Mouse (Mus musculus) hindbrain, embryonic 12.5 days (tissue): ENCODE results near the gene Loxl3. TPM values are rescaled to one million over a fixed set of nuclear protein-coding genes. Genes with fewer than 3 reads are reported as not detected.

Experiments used
- ATAC-seq: fragments of 200-750 bp; cut with Nextera tagmentation; 2 replicates; pipeline ENCODE4 v1.8.0; 2017; ENCODE audit warnings: moderate TSS enrichment; ENCODE audit not compliant: low FRiP score
- H3K27ac ChIP-seq: fragments of 300-500 bp; sonication (generic); 2 replicates; pipeline ENCODE4 v1.5.1; 2016; ENCODE audit warnings: mild to moderate bottlenecking
- H3K27me3 ChIP-seq: fragments of 300-500 bp; sonication (generic); 2 replicates; pipeline ENCODE4 v1.6.1; 2016; ENCODE audit warnings: mild to moderate bottlenecking
- H3K36me3 ChIP-seq: fragments of 300-500 bp; sonication (generic); 2 replicates; pipeline ENCODE4 v1.6.1; 2016; ENCODE audit warnings: mild to moderate bottlenecking
- H3K4me1 ChIP-seq: fragments of 300-500 bp; sonication (generic); 2 replicates; pipeline ENCODE4 v1.6.1; 2016
- H3K4me2 ChIP-seq: fragments of 300-500 bp; sonication (generic); replicated peaks from 2 replicates; pipeline ENCODE4 v1.6.1; 2016; ENCODE audit warnings: mild to moderate bottlenecking
- H3K4me3 ChIP-seq: fragments of 300-500 bp; sonication (generic); 2 replicates; pipeline ENCODE4 v1.5.1; 2016; ENCODE audit warnings: mild to moderate bottlenecking
- H3K9ac ChIP-seq: fragments of 300-500 bp; sonication (generic); 2 replicates; pipeline ENCODE4 v1.6.1; 2016; ENCODE audit warnings: mild to moderate bottlenecking, moderate library complexity
- H3K9me3 ChIP-seq: fragments of 300-500 bp; sonication (generic); replicated peaks from 2 replicates; pipeline ENCODE4 v1.6.1; 2016; ENCODE audit warnings: mild to moderate bottlenecking
- WGBS: fragments of 180-500 bp; shearing (Covaris S2); methylation state at CpG from one replicate; pipeline ENCODE4 v1.1.7; 2016; 5-methylcytosine and 5-hydroxymethylcytosine counted together
- microRNA counts: library from miRNA; unstranded; fragments of <30 nt; microRNA quantifications from one replicate; lab custom pipeline; 2017
- microRNA-seq: library from miRNA; unstranded; fragments of <30 nt; microRNA quantifications from one replicate; pipeline ENCODE4, GENCODE M21; 2017
- polyA plus RNA-seq: library from polyadenylated mRNA; unstranded; fragments of >200 nt; fragmentation: Nextera tagmentation; extraction: Ambion mirVana; gene quantifications from 2 replicates; pipeline ENCODE4 v1.2.1, GENCODE M21; 2016

Loxl3 gene
- polyA plus RNA-seq, 1 experiment from 2014 or later, result 16.8 TPM

DNA sequence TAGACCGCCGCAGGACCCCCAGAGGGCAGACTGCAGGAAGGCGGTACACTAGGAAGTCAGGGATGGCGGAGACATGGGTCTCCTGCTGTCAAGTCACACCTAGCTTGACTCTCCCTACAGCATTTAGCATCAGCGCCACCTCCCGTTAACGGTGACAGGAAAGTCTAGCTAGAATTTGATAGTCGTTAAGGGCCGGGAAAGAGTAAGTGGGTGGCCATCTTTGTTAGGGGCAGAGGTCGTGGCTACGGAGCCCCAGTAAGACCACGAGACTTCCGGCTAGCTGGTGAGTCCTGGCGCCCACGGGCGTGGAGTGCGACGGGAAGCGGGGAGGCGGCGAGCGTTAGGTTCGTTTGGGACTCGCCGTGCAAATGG is 67.3 kb downstream of the Loxl3 start, which contains the start of the genes Ccdc142 and Gm42688:
Ccdc142 (plus strand) TSS at position 286 of the 372 bp plus-strand sequence.
Gm42688 (plus strand) TSS at position 302 of the 372 bp plus-strand sequence.
- Histone ChIP-seq H3K4me1 (peaks cover 20% of the 10 kb centered on the region), H3K4me3 (peak within 1 kb of the TSS; percentile 76), H3K4me2 (peak within 1 kb of the TSS; percentile 100), H3K9ac (peak within 1 kb of the TSS; percentile 84), H3K36me3 (no peaks in the 10 kb centered on the region), H3K27me3 (peaks cover 19% of the 10 kb centered on the region), H3K9me3 (no peaks in the 10 kb centered on the region), H3K27ac (peak within 1 kb of the TSS; percentile 79)
- ATAC-seq, result peak; percentile 91
- WGBS, result 1% methylated on average over 25 of the region's 25 CpGs

DNA sequence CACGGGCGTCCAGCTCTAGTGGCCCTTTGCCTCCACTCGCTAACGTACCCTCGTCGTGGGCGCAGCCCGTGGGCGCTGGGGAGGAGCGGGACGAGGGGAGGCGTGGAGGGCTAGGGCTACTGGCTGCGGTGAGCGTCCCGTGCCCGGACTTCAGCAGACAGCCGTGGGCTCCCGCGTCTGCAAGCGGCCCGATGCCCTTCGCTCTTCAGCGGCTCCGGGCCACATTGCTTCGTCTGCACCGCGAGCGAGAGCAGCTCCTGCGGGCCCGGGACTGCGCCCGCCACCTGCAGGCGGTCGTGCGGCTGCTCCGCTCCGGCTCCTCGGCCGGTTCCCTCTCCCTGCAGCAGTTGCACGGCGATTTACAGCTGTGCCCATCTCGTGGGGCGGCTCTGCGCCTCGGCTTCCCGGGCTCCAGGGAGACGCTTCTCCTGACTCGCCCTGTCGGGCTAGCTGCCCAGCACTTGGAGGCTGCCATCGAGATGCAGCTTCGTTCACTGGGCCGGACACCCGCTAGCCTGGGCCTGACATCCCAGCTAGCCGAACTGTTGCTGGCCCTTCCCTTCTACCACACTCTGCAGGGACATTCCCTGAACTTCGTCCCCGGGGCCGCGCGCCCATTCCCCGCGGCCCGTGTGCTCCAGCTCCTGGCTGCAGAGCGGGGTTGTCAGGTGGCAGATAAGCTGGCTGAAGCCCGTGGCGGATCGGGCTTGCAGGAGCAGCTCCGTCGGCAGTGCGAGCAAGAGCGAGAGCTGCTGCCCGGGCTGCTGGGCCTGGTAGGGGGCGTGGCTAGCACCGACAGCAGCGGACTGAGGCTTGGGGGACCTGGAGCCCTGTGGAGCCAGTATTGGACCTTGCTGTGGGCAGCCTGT is 67.9 kb downstream of the Loxl3 start:
- Histone ChIP-seq H3K27ac (peak overlapping the region; percentile 79), H3K27me3 (peaks cover 19% of the 10 kb centered on the region), H3K9me3 (no peaks in the 10 kb centered on the region), H3K9ac (peak overlapping the region; percentile 84), H3K36me3 (no peaks in the 10 kb centered on the region), H3K4me3 (peak overlapping the region; percentile 76), H3K4me1 (peaks cover 20% of the 10 kb centered on the region), H3K4me2 (peak overlapping the region; percentile 100)
- WGBS, result under 1% methylated on average over 67 of the region's 74 CpGs
- peak; percentile 76 for ATAC-seq

MicroRNA genes within 50 kb of the gene (microRNA counts, 519-probe panel; counts per million panel counts)
- 470 counts per million, percentile 58 among the panel's probes with 10 or more counts for microRNA mmu-miR-3470a+mmu-miR-3470b (lab: Ali Mortazavi, UCI)

Small RNA genes lying within 50 kb of the gene (microRNA-seq; reads per million reads assigned to microRNA genes)
- not detected for gene Mir3470a
- gene Mir7040, result not detected

Other genes starting within 250 kb of the Loxl3 start
- gene Sema4f, start 94.4 kb upstream of the Loxl3 start, polyA plus RNA-seq, result 10.8 and 10.9 TPM in 2 replicates
- 0.20 and 1.1 TPM in 2 replicates for gene M1ap, start 87.3 kb upstream of the Loxl3 start, polyA plus RNA-seq
- 8.5 and 10.3 TPM in 2 replicates for gene Dok1, start 702 bp upstream of the Loxl3 start, polyA plus RNA-seq
- gene Aup1, start 20.3 kb downstream of the Loxl3 start, polyA plus RNA-seq, result 149 and 158 TPM in 2 replicates
- 59.9 and 63.4 TPM in 2 replicates for gene Htra2, start 21.1 kb downstream of the Loxl3 start, polyA plus RNA-seq
- gene Dqx1, start 23.7 kb downstream of the Loxl3 start, polyA plus RNA-seq, result 0.76 and 1.2 TPM in 2 replicates
- 4.4 and 6.0 TPM in 2 replicates for gene Tlx2, start 36.1 kb downstream of the Loxl3 start, polyA plus RNA-seq
- 39.1 and 39.5 TPM in 2 replicates for gene Pcgf1, start 43.7 kb downstream of the Loxl3 start, polyA plus RNA-seq
- gene Lbx2, start 52.2 kb downstream of the Loxl3 start, polyA plus RNA-seq, result 0.69 TPM in 1 of 2 replicates, not detected in the other
- 3.3 and 3.9 TPM in 2 replicates for gene Ccdc142, start 67.4 kb downstream of the Loxl3 start, polyA plus RNA-seq
- 3.6 and 5.0 TPM in 2 replicates for gene Gm42688, start 67.4 kb downstream of the Loxl3 start, polyA plus RNA-seq
- gene Mrpl53, start 74.9 kb downstream of the Loxl3 start, polyA plus RNA-seq, result 110 and 124 TPM in 2 replicates
- 42.6 TPM in 2 replicates for gene Mogs, start 81.3 kb downstream of the Loxl3 start, polyA plus RNA-seq
- 206 and 212 TPM in 2 replicates for gene Wbp1, start 87.4 kb downstream of the Loxl3 start, polyA plus RNA-seq
- gene Ino80b, start 91.3 kb downstream of the Loxl3 start, polyA plus RNA-seq, result 19.6 and 19.9 TPM in 2 replicates
- 40.7 and 42.6 TPM in 2 replicates for gene Rtkn, start 101.3 kb downstream of the Loxl3 start, polyA plus RNA-seq
- 11.2 and 11.5 TPM in 2 replicates for gene Wdr54, start 122.2 kb downstream of the Loxl3 start, polyA plus RNA-seq
- 4.4 and 5.2 TPM in 2 replicates for gene 1700003E16Rik, start 122.2 kb downstream of the Loxl3 start, polyA plus RNA-seq
- 158 and 168 TPM in 2 replicates for gene Dctn1, start 131.7 kb downstream of the Loxl3 start, polyA plus RNA-seq
- 5.0 and 6.1 TPM in 2 replicates for gene Slc4a5, start 185.7 kb downstream of the Loxl3 start, polyA plus RNA-seq